Mouse (Mus musculus) CD8-positive naive resting alpha-beta T cell, adult 2 months (primary cell): ENCODE measurements around the gene Chrnb4.

Experiments
- DNase-seq, 2 experiments: peaks; one replicate each; pipeline ENCODE4 v3.0.0; 2022; ENCODE audit warnings: low read depth in 2 of 2, low spot score in 2 of 2

The Chrnb4 gene

GRCm38 (mm10) chr9:55048211-55048880, at the start of gene Chrnb4:
Chrnb4 (minus strand) TSS chr9:55048779.
- DNase-seq, result no peak

- no peak for DNase-seq
Measured at GRCm38 (mm10) chr9:55096870-55097269, 48.3 kb upstream of the Chrnb4 start.

- DNase-seq, result no peak
Measured at GRCm38 (mm10) chr9:55096033-55096432, 47.5 kb upstream of the Chrnb4 start.

GRCm38 (mm10) chr9:55090141-55090540, 41.6 kb upstream of the Chrnb4 start:
- DNase-seq, result no peak

GRCm38 (mm10) chr9:55089226-55089625, 40.6 kb upstream of the Chrnb4 start:
- no peak for DNase-seq

GRCm38 (mm10) chr9:55083154-55083913, 34.8 kb upstream of the Chrnb4 start:
- no peak for DNase-seq

GRCm38 (mm10) chr9:55067965-55068265, 19.3 kb upstream of the Chrnb4 start:
- no peak for DNase-seq

- no peak for DNase-seq
Measured at GRCm38 (mm10) chr9:55067260-55067964, 18.8 kb upstream of the Chrnb4 start.

GRCm38 (mm10) chr9:55065241-55065640, 16.7 kb upstream of the Chrnb4 start:
- DNase-seq, result no peak

- no peak for DNase-seq
Measured at GRCm38 (mm10) chr9:55058067-55058466, 9.5 kb upstream of the Chrnb4 start.

GRCm38 (mm10) chr9:55055386-55055930, 6.9 kb upstream of the Chrnb4 start:
- no peak for DNase-seq

GRCm38 (mm10) chr9:55046764-55047163, 1.8 kb downstream of the Chrnb4 start:
- no peak for DNase-seq

GRCm38 (mm10) chr9:55045001-55045400, 3.6 kb downstream of the Chrnb4 start:
- DNase-seq, result no peak

GRCm38 (mm10) chr9:55043688-55044087, 4.9 kb downstream of the Chrnb4 start:
- DNase-seq, result no peak

GRCm38 (mm10) chr9:55041389-55041788, 7.2 kb downstream of the Chrnb4 start:
- DNase-seq, result no peak

GRCm38 (mm10) chr9:55039983-55040382, 8.6 kb downstream of the Chrnb4 start:
- DNase-seq, result no peak

- DNase-seq, result no peak
Measured at GRCm38 (mm10) chr9:55038948-55039347, 9.6 kb downstream of the Chrnb4 start.

- no peak for DNase-seq
Measured at GRCm38 (mm10) chr9:55031435-55032167, 17.0 kb downstream of the Chrnb4 start.

GRCm38 (mm10) chr9:55026275-55026663, 22.3 kb downstream of the Chrnb4 start, which contains the start of gene Chrna3:
Chrna3 (minus strand) TSS chr9:55026562.
- no peak for DNase-seq

- no peak for DNase-seq
Measured at GRCm38 (mm10) chr9:55025534-55026274, 22.9 kb downstream of the Chrnb4 start.
